Mouse (Mus musculus) spleen, postnatal 36 days (tissue): ENCODE measurements around the gene Llcfc1.
A peak's percentile ranks its signal among the peaks of the same experiment; 100 is the strongest.

Experiments
- DNase-seq, 2 experiments: peaks; one replicate each; pipeline ENCODE4 v3.0.0; 2022; ENCODE audit warnings: low spot score in 2 of 2, mixed read lengths in 1 of 2

Llcfc1 gene

DNA sequence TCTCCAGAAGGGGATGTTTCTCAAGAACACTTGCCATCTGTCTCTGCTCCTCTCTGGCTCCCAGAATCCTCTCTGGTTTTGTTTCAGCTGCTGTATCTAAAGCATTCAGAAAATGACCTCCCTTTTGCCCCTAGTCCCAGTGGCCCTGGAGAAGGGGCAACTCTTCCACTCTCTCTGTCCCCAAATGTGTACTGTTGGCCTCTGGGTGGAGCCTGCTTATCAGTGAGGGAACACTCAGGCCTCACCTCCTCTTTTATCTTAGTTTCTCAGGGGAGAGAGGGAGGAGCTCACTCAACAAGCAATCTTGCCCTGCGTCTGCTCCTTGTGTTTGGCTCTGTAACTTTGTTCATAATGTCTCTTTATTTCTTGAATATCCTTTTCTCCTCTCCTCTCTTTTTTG, 19.9 kb downstream of the Llcfc1 start, which contains the start of gene Kel:
TSS of gene Kel (minus strand) at position 217 of the 400 bp plus-strand sequence.
- DNase-seq: peak; percentile 59 to 77

DNA sequence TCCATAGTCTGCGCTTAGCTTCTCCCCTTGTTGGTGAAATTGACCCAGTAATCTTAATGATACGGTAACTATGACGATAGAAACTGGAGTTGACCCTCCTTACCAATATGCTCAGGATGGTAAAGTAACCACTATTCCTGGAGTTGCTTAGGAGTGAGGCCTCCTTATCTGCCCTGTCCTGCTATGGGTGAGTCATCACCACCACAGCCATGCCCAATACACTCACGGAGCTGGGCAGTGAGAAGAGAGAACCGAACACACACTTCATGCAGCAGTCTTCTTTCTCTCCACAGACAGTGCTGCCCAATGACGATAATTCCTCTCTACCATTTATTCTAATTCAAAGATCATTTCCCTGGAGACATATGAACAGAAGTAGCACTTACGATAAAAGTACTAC, 22.0 kb downstream of the Llcfc1 start:
- peak; percentile 33 to 65 for DNase-seq

GRCm38 (mm10) chr6:41710281-41710680, 26.1 kb downstream of the Llcfc1 start:
- DNase-seq: no peak

DNA sequence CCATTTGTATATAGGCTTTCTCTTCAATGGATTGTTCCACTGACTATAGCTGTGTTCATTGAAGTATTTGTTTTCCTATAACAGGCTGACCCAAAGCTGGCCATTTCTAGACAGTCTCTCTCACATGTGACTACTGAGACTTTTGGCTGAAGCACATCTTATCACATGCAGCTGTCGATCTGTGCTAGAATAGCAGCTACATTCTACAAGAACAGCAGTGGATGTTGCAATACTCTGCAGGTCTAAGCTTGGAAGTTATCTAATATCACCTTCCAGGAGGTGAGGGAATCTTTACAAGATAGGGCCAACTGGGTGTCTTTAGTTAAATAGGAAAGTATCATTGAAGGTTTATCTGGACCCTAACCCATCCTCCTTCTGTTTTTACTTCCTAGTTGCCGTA, 37.2 kb downstream of the Llcfc1 start:
- DNase-seq: no peak

DNA sequence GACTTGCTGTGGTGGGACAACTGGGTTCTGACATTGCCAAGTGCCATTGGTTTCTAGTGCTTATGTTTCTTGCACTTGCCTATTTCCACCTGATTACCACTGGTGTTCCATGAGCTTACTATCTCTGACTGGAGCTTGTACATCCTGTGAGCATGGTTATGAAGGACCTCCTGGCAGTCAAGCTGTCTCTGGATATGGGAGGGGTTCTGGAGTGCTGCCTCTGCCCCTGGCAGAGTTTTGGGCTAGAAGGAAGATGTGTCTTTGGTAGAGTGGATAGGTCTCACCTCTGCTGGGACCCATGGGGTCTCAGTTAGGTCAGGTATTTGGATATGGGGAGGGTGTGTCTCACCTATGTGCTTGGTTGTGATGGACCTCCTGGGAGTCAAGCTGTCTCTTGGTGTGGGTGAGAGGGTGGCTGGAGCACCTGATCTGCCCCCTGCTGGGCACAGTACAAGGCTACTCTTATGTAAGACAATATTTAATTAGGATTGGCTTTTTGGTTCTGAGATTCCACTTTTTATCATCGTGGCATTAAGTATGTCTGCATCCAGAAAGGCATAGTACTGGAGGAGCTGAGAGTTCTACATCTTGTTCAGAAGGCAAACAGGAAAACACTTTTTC, 43.9 kb downstream of the Llcfc1 start:
- no peak for DNase-seq

DNA sequence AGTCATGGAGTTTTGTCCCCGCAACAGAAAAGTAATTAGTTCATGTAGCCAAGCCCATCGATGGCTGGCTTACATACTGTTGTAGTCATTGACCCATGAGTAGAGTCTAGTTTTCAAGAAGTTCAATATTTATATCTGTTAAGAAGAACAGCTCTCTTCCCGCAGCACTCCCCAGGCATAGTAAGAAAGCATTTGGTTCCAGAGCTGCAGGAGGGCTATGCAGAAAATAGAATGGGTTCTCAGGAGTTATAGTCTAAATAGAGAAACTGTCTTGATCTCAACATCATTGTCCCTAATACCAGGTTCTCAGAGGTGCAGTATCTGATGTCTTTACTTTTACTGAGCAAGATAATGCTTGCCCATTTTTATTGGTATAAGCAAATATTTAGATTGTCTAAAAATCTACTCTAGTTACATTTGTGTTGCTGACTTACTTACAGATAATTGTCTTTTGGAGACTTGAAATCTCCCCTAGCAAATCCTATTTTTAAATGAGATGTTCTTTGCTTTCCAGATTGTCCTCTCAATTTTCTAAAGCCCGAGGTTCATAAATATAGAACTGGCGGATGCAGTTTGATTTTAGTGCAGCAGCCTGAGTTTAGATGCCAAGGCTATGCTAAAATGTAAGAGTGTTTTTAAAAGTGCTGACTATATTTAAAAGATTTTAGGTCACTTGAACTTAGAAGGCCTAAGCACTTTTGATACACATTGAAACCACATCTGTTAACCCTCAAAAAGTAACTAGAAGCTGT, 50.7 kb downstream of the Llcfc1 start:
- DNase-seq: no peak
